Mouse (Mus musculus) embryonic facial prominence, embryonic 12.5 days (tissue): ENCODE data around the gene Gm10320. TPM values are rescaled to one million over a fixed set of nuclear protein-coding genes. Genes with fewer than 3 reads are reported as not detected.

Experiments used
- ATAC-seq: fragments of 200-750 bp; cut with Nextera tagmentation; 2 replicates; pipeline ENCODE4 v1.8.0; 2017; ENCODE audit not compliant: insufficient number of reproducible peaks, insufficient read depth, low FRiP score, low TSS enrichment
- H3K27ac ChIP-seq: fragments of 300-500 bp; sonication (generic); 2 replicates; pipeline ENCODE4 v1.5.1; 2016; ENCODE audit warnings: mild to moderate bottlenecking
- H3K27me3 ChIP-seq: fragments of 300-500 bp; sonication (generic); 2 replicates; pipeline ENCODE4 v1.6.1; 2016; ENCODE audit warnings: mild to moderate bottlenecking, moderate library complexity
- H3K36me3 ChIP-seq: fragments of 300-500 bp; sonication (generic); 2 replicates; pipeline ENCODE4 v1.6.1; 2016; ENCODE audit warnings: mild to moderate bottlenecking
- H3K4me1 ChIP-seq: fragments of 300-500 bp; sonication (generic); 2 replicates; pipeline ENCODE4 v1.6.1; 2016
- H3K4me2 ChIP-seq: fragments of 300-500 bp; sonication (generic); replicated peaks from 2 replicates; pipeline ENCODE4 v1.6.1; 2016; ENCODE audit warnings: mild to moderate bottlenecking, moderate library complexity
- H3K4me3 ChIP-seq: fragments of 300-500 bp; sonication (generic); 2 replicates; pipeline ENCODE4 v1.5.1; 2016; ENCODE audit warnings: mild to moderate bottlenecking
- H3K9ac ChIP-seq: fragments of 300-500 bp; sonication (generic); 2 replicates; pipeline ENCODE4 v1.6.1; 2016; ENCODE audit warnings: mild to moderate bottlenecking, moderate library complexity
- H3K9me3 ChIP-seq: fragments of 300-500 bp; sonication (generic); 2 replicates; pipeline ENCODE4 v1.6.1; 2016; ENCODE audit warnings: mild to moderate bottlenecking, moderate library complexity
- WGBS: fragments of 180-500 bp; shearing (Covaris S2); methylation state at CpG from one replicate; pipeline ENCODE4 v1.1.7; 2016; 5-methylcytosine and 5-hydroxymethylcytosine counted together
- polyA plus RNA-seq: library from polyadenylated mRNA; unstranded; fragments of >200 nt; fragmentation: Nextera tagmentation; extraction: Ambion mirVana; gene quantifications from 2 replicates; pipeline ENCODE4 v1.2.1, GENCODE M21; 2016

Gene Gm10320
- polyA plus RNA-seq = 0.76 and 1.2 TPM in 2 replicates

DNA sequence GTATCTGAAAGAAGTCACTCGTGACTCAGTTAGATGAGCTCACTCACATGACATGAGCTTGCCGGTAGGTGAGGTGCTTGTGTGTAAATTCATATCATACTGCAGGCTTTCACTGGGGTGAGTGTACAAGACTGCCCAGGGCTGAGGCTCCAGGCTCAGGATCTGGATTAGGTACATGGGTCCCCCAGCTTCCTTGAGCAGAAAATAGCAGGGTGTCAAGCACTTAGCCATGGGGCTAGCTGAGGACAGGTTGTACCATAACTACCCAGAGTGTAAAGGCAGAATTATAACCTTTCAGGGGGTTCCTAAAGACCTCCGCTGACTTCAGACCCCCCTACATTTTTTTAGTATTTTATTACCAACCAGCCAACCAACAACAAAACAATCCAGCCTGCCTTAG is at the start of gene Gm10320:
Gm10320 (minus strand) TSS at position 93 of the 400 bp plus-strand sequence.
- Histone ChIP-seq H3K36me3 (no peaks in the 10 kb centered on the region), H3K4me1 (peaks cover 10% of the 10 kb centered on the region; the same call in 1 of the 2 replicates), H3K27ac (no peak within 1 kb of the TSS), H3K9ac (no peak within 1 kb of the TSS), H3K27me3 (0 out of 2 replicates have a peak, but pooled peaks cover 5% of the 10 kb centered on the region), H3K4me3 (no peak within 1 kb of the TSS), H3K4me2 (no peak within 1 kb of the TSS), H3K9me3 (no peaks in the 10 kb centered on the region)
- WGBS = 66% methylated on average over 3 of the region's 3 CpGs
- ATAC-seq = no peak

DNA sequence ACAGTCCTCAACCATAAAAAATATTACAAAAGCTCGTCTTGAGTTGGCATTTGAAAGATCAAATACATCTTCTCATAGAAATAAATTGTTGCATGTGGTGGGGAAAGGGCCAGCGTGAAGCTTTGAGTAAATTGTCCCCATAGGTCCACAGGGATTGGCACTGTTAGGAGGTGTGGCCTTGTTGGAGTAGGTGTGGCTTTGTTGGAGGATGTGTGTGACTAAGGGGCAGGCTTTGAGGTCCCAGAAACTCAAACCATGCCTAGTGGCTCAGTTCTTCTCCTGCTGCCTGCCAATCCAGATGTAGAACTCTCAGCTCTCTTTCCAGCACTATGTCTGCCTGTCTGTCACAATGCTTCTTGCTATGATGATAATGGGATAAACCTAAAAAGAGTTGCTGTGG is 49.8 kb upstream of the Gm10320 start:
- H3K9ac ChIP-seq = no peak overlapping the region
- no peaks in the 10 kb centered on the region; the same call in 1 of the 2 replicates for H3K27me3 ChIP-seq
- no peaks in the 10 kb centered on the region for H3K36me3 ChIP-seq
- no peak overlapping the region for H3K4me2 ChIP-seq
- H3K9me3 ChIP-seq = no peaks in the 10 kb centered on the region
- no peak overlapping the region for H3K27ac ChIP-seq
- peaks cover 27% of the 10 kb centered on the region for H3K4me1 ChIP-seq
- no peak overlapping the region for H3K4me3 ChIP-seq
- ATAC-seq = no peak
- 75% methylated on average over 2 of the region's 2 CpGs for WGBS

DNA sequence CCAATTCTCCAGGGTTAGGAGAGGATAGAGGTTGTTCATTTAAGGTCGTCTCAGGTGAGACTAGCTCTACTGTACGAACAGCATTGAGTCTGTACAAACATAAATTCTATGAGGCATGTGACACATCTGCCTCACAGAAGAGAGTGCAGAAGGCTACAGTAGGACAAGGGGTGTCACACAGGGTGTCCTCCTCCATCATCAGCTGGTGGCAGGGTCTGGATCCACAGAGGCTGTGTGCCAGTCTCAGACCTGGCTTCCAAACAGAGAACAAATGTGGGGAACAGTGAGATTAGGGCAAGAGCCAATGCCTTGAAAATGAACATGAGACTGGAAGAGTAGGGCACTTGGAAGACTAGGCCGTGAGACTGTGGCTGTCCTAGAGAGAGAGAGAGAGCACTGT is 48.4 kb upstream of the Gm10320 start:
- no peak for ATAC-seq
- H3K4me1 ChIP-seq = peaks cover 23% of the 10 kb centered on the region
- no peak overlapping the region for H3K4me2 ChIP-seq
- no peaks in the 10 kb centered on the region for H3K36me3 ChIP-seq
- no peaks in the 10 kb centered on the region for H3K9me3 ChIP-seq
- H3K4me3 ChIP-seq = no peak overlapping the region
- no peaks in the 10 kb centered on the region; the same call in 1 of the 2 replicates for H3K27me3 ChIP-seq
- H3K27ac ChIP-seq = no peak overlapping the region
- 95% methylated on average over 3 of the region's 3 CpGs for WGBS
- no peak overlapping the region for H3K9ac ChIP-seq

DNA sequence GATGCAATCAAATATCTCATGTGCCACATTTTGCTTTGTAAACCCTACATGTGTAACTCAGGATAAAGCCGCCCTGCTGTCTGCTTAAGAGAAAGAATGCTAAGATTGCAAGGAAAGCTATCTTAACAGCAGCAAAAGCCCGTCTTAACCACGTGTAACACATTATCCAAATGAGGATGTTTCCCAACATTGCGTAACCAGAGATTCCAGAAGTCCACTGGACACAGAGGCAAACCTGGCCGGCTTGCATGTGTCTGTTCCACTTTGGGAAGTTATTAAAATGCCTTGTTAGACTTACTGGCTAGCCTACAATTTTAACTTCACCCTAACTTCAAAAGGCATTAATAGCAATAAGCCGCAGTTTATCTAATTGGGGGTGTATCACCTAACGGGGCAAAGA is 47.5 kb upstream of the Gm10320 start:
- H3K4me3 ChIP-seq = no peak overlapping the region
- H3K36me3 ChIP-seq = no peaks in the 10 kb centered on the region
- H3K27ac ChIP-seq = no peak overlapping the region
- 35% methylated on average over 7 of the region's 7 CpGs for WGBS
- no peaks in the 10 kb centered on the region; the same call in 1 of the 2 replicates for H3K27me3 ChIP-seq
- ATAC-seq = no peak
- peaks cover 28% of the 10 kb centered on the region for H3K4me1 ChIP-seq
- no peak overlapping the region for H3K4me2 ChIP-seq
- H3K9me3 ChIP-seq = no peaks in the 10 kb centered on the region
- no peak overlapping the region for H3K9ac ChIP-seq

DNA sequence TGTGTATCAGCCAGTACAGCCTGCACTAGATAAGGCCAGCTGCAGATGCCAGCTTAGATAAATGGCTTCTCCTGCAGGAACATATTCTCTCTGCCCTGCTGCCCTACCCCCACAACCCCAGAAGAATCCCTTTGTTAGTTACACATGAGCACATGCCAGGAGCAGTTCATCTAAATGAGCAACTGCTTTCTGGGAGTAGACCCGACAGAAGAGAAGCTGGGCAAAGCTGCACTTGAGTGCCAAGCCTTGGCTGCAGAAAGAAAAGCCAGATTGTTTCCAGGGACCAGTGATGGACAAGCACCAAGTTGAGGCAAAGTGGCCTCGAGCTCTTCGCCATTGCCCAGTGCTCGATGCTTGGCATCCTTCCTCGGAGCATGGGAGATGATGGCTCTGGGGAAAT is 46.8 kb upstream of the Gm10320 start:
- Histone ChIP-seq H3K4me3 (no peak overlapping the region), H3K36me3 (no peaks in the 10 kb centered on the region), H3K4me2 (no peak overlapping the region), H3K9ac (no peak overlapping the region), H3K4me1 (peaks cover 34% of the 10 kb centered on the region), H3K27ac (no peak overlapping the region), H3K9me3 (no peaks in the 10 kb centered on the region), H3K27me3 (no peaks in the 10 kb centered on the region; the same call in 1 of the 2 replicates)
- 69% methylated on average over 5 of the region's 5 CpGs for WGBS
- no peak for ATAC-seq

DNA sequence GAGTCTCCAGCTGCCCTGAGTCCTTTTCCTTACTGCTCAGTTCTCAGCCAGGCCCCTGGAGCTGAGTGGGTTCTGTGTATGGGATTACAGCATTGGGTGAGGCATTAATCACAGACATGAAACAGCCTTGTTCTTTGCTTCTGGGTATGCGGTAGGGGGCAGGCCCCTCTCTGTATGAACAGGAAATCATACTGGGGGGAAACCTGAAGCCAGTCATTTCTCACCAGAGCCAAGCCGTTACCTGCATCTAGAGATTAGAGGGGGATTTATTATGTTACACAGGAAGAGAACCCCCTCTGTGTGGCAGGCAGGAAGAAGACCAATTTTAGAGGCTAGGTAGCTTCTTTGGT is 43.1 kb upstream of the Gm10320 start:
- ATAC-seq = no peak

DNA sequence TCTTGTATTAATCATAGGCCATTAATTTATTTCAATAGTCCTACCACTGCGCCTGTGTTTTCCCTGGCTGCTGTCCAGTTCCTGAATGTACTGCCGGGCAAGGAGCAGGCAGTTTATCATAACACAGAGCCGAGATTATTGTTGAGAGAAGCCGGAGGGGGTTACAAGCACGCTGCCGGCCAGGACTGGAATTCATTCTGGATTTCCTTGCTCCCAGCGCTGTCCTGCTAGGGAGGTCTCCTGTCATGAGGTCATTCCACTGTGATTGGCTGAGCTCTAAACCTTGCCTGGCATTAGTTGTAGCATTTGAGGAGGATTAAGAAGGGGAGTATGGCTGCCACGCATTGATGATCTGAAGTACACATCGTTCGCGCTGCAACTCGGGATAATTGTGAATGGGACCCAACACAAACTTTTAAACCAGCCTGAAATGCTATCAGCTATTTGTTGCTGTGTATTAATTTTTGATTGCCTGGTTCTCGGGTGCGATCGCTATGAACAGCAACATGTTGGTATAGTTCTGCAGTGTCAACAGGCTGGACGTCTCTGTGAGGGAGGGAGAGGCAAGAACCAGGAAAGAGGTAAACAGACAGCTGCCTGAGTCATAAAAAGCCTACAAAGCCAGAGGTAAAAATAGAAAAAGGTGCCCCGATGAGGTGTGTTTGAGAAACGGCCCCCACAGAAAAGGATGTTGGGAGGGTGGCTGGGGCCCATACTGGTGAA is 42.5 kb upstream of the Gm10320 start:
- H3K4me1 ChIP-seq = peaks cover 55% of the 10 kb centered on the region
- H3K27me3 ChIP-seq = no peaks in the 10 kb centered on the region; the same call in 1 of the 2 replicates
- no peak overlapping the region for H3K9ac ChIP-seq
- H3K4me2 ChIP-seq = peak overlapping the region; percentile 32
- H3K27ac ChIP-seq = peak overlapping the region; percentile 32; the same call in 1 of the 2 replicates
- 0 out of 2 replicates have a peak, but pooled peaks cover 4% of the 10 kb centered on the region for H3K9me3 ChIP-seq
- no peaks in the 10 kb centered on the region for H3K36me3 ChIP-seq
- no peak overlapping the region for H3K4me3 ChIP-seq
- ATAC-seq = no peak
- 22% methylated on average over 18 of the region's 18 CpGs for WGBS

More for the DNA sequence above, 43.1 kb upstream of the Gm10320 start:
- H3K27me3 ChIP-seq = no peaks in the 10 kb centered on the region; the same call in 1 of the 2 replicates
- 0 out of 2 replicates have a peak overlapping the region, but pooled peaks have one; percentile 32 for H3K4me2 ChIP-seq
- 12% methylated on average over 2 of the region's 2 CpGs for WGBS
- H3K27ac ChIP-seq = peak overlapping the region; percentile 32; the same call in 1 of the 2 replicates
- 0 out of 2 replicates have a peak, but pooled peaks cover 4% of the 10 kb centered on the region for H3K9me3 ChIP-seq
- no peak overlapping the region for H3K9ac ChIP-seq
- peaks cover 60% of the 10 kb centered on the region for H3K4me1 ChIP-seq
- H3K4me3 ChIP-seq = no peak overlapping the region
- H3K36me3 ChIP-seq = no peaks in the 10 kb centered on the region

DNA sequence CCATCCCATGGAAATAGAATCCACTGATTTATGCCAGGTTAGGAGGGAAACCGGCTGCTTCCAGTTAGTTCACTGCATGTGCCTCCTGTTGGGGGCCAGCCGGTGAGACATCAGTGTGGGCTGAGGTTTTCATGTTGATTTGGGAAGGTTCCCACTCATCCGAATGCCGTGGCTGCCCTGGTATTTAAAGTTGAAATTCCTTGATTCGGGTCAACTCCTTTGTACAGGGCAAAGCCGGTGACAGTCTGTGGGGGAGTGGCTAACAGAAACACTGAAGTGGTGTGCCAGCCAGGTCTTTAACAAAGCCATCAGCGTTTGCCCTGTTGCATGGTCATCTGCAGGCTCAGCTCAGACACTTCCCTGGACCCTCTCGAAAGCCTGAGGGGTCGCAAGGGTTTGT is 41.6 kb upstream of the Gm10320 start:
- peak; percentile 50; the same call in 1 of the 2 replicates for ATAC-seq
- no peaks in the 10 kb centered on the region; the same call in 1 of the 2 replicates for H3K27me3 ChIP-seq

DNA sequence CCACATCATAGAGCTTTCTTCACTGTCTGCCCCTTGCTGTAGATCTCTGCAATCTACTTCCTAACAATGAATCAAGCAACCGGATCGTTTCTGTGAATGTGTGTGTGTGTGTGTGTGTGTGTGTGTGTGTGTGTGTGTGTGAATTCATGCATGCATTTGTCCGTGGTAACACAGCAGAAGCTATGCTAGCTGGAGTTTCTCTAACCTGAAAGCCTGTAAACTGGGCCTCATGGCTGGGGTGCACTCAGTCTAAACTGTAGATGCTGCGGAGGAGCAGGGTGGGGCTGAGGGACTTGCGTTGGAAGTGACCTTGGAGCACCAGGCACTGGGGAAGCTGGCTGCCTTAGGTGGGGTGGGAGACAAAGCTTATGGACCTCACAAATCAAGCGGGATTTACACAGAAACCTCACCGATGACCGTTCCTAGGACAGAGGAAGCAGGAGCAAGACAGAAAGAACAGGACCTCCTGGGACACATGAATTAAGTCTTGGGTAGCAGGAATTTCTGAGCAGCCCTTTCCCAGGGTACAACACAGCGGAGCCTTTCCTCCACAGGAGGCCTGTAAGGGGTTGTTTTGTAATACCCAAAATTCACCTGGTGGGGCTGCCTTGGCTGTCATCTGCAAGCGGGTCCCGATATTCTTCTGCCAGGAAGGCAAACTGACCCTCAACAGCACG is 41.0 kb upstream of the Gm10320 start:
- H3K27me3 ChIP-seq = no peaks in the 10 kb centered on the region; the same call in 1 of the 2 replicates
- peak overlapping the region; percentile 46 for H3K27ac ChIP-seq
- peak overlapping the region; percentile 5; the same call in 1 of the 2 replicates for H3K4me2 ChIP-seq
- peaks cover 46% of the 10 kb centered on the region for H3K4me1 ChIP-seq
- H3K4me3 ChIP-seq = no peak overlapping the region
- no peak overlapping the region for H3K9ac ChIP-seq
- WGBS = 49% methylated on average over 12 of the region's 12 CpGs
- ATAC-seq = no peak
- H3K36me3 ChIP-seq = no peaks in the 10 kb centered on the region
- H3K9me3 ChIP-seq = 0 out of 2 replicates have a peak, but pooled peaks cover 4% of the 10 kb centered on the region

More for the DNA sequence above, 41.6 kb upstream of the Gm10320 start:
- WGBS = 12% methylated on average over 9 of the region's 9 CpGs
- Histone ChIP-seq H3K9me3 (0 out of 2 replicates have a peak, but pooled peaks cover 4% of the 10 kb centered on the region), H3K27ac (peak overlapping the region; percentile 46; the same call in 1 of the 2 replicates), H3K9ac (no peak overlapping the region), H3K36me3 (no peaks in the 10 kb centered on the region), H3K4me3 (no peak overlapping the region), H3K4me2 (peak overlapping the region; percentile 25), H3K4me1 (peaks cover 47% of the 10 kb centered on the region)

DNA sequence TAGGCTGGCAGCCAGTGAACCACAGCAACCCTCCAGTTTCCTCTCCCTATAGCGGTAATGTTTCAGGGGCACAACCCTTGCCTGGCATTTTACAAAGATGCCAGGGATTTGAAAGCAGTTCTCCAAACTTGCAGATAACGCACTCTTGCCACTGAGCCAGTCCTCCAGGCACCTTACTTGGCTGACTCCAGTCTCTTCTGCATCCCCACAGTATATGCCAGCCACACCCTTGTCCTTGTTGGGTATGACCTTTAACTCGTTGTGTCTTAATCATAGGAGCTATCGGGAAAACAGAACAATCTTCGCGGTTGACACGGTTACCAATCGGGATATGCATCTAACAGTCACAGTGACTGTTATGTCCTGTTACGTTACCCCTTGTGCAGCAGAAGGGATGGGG is 40.2 kb upstream of the Gm10320 start:
- 87% methylated on average over 9 of the region's 9 CpGs for WGBS
- Histone ChIP-seq H3K27ac (no peak overlapping the region), H3K4me3 (no peak overlapping the region), H3K36me3 (no peaks in the 10 kb centered on the region), H3K27me3 (no peaks in the 10 kb centered on the region; the same call in 1 of the 2 replicates), H3K9me3 (0 out of 2 replicates have a peak, but pooled peaks cover 4% of the 10 kb centered on the region), H3K9ac (no peak overlapping the region), H3K4me2 (no peak overlapping the region), H3K4me1 (peaks cover 46% of the 10 kb centered on the region)
- no peak for ATAC-seq

DNA sequence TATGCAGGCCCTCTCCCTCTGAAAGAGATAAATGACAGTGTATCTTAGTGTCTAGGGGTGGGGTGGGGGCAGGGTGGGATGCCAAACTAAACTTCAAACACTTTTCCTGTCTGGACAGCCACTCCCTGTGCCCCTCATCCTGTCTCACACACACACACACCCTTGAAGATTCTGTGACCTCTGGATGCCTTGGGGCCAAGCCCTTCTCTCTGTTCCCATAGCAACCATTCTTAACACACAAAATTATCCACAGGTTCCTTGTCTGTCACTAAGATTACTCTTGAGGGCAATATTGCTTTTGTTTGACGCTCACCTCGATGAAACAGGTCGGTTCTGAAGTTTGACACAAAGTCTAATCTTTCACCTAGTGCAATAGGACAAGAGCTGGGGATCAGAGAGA is 39.5 kb upstream of the Gm10320 start:
- H3K27ac ChIP-seq = no peak overlapping the region
- no peak overlapping the region for H3K4me2 ChIP-seq
- H3K9me3 ChIP-seq = 0 out of 2 replicates have a peak, but pooled peaks cover 4% of the 10 kb centered on the region
- H3K4me1 ChIP-seq = peaks cover 46% of the 10 kb centered on the region
- no peak overlapping the region for H3K4me3 ChIP-seq
- H3K36me3 ChIP-seq = no peaks in the 10 kb centered on the region
- H3K9ac ChIP-seq = no peak overlapping the region
- H3K27me3 ChIP-seq = no peaks in the 10 kb centered on the region; the same call in 1 of the 2 replicates
- no peak for ATAC-seq
- WGBS = 30% methylated on average over 3 of the region's 3 CpGs
